Mouse (Mus musculus): ENCODE measurements around the gene Hipk4.

DNA sequence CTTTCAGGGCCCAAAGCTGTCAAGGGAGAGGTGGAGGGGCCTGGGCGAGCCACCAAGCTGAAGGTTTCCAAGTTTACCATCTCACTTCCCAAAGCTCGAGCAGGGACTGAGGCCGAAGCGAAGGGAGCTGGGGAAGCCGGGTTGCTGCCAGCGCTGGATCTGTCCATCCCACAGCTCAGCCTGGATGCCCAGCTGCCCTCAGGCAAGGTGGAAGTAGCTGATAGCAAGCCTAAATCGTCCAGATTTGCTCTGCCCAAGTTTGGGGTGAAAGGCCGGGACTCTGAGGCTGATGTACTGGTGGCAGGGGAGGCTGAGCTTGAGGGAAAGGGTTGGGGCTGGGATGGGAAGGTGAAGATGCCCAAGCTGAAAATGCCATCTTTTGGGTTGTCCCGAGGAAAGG lies 4.8 kb upstream of the Hipk4 start:
- TF ChIP-seq JUND (conservative IDR thresholded peaks at IDR 0.05; ENCODE audit: low read depth, low read length) (no peak), NELFE (IDR thresholded peaks at IDR 0.05; ENCODE audit: low read depth, low read length) (no peak), CTCF (conservative IDR thresholded peaks at IDR 0.05 in 1 of 2, IDR thresholded peaks at IDR 0.05 in 1 of 2; ENCODE audit: low read depth in 2 of 2, low read length in 2 of 2) (no peak), NRF1 (IDR thresholded peaks at IDR 0.05; ENCODE audit: low read depth, low read length) (no peak), MXI1 (IDR thresholded peaks at IDR 0.05; ENCODE audit: low read depth, low read length) (no peak)
